Mouse (Mus musculus): ENCODE measurements around the gene Cdh12. TPM values are rescaled to one million over a fixed set of nuclear protein-coding genes. Genes with fewer than 3 reads are reported as not detected.

The Cdh12 gene
- total and polyA plus RNA-seq, 3 experiments: not detected

DNA sequence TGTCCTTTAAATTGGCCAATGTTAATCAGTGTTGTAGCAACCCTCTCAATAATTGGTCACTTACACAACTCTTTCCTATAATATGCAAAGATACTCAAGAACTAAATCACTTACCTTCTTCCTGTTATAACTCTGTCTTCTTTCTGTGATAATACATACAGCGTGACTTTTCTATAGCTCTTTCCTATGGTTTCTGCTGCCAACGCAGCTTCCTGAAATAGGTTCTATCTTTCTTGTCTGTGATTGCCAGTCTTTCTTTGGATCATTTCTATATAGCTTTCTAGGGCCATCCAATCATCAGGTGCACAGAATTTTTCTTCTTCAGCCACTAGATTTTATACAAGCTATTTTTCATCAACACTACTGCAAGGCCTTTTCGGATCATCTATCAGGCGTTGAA is 1106.9 kb downstream of the Cdh12 start:
- Histone ChIP-seq H3K9me3 (replicated peaks; ENCODE audit: insufficient read depth, low read length) (no peaks in the 10 kb centered on the region), H3K36me3 (ENCODE audit: control insufficient read depth in 1 of 2, insufficient read depth in 2 of 2, low read length in 2 of 2) (no peaks in the 10 kb centered on the region), H3K4me1 (ENCODE audit: control insufficient read depth in 1 of 2, insufficient read depth in 2 of 2, low read length in 2 of 2) (no peaks in the 10 kb centered on the region), H3K9ac (ENCODE audit: control insufficient read depth, low read depth, low read length, poor library complexity, severe bottlenecking) (no peak overlapping the region), H3K4me3 (ENCODE audit: control insufficient read depth in 1 of 2, insufficient read depth in 1 of 2, low read depth in 2 of 2, low read length in 2 of 2) (no peak overlapping the region), H3K27me3 (ENCODE audit: control insufficient read depth in 1 of 2, insufficient read depth in 2 of 2, low read length in 2 of 2) (no peaks in the 10 kb centered on the region), H3K27ac (ENCODE audit: control insufficient read depth, low read depth, low read length) (no peak overlapping the region), H3K79me2 (ENCODE audit: control insufficient read depth, insufficient read depth, low read length, poor library complexity) (no peaks in the 10 kb centered on the region)
- no peak for TF ChIP-seq GATA1 (IDR thresholded peaks at IDR 0.05; ENCODE audit: low read depth, low read length)
- TF ChIP-seq RCOR1 (IDR thresholded peaks at IDR 0.05; ENCODE audit: low read depth, low read length): no peak
- no peak for DNase-seq (ENCODE audit: low read depth, low spot score)

DNA sequence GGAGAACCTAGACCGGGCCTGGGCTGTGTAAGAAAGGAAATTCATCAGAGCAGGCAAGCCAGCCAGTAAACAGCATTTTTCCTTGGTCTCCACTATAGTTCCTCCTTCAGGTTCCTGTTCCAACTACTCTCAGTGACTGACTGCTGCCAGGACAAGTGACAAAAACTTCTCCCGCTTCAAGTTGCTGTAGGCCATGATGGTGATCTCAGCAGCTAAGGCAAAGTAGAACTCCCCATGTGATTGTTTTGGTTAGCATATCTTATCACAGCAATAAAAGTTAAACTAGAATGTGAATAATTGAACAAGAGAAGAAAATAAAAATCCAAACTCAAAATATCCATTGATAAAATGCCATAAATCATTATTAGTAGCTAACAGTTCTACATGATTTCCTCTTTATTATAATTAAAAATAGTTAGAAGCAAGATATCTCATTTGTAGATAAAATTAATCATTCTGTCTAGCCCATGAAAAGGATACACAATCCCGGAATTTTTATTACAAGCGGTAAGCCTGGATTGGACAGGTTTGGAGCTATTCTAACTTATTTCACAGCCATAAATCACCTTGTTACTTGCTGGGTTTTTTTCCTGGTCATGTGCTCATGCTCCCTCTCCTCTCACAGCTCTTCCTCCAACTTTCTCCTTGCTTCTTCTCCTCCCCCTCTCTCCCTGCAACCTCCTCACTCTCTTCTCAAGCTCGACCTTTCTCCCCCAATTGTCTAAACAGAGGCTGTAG is 1117.4 kb downstream of the Cdh12 start:
- Histone ChIP-seq H3K4me3 (ENCODE audit: control insufficient read depth in 1 of 2, insufficient read depth in 1 of 2, low read depth in 2 of 2, low read length in 2 of 2) (no peak overlapping the region), H3K79me2 (ENCODE audit: control insufficient read depth, insufficient read depth, low read length, poor library complexity) (no peaks in the 10 kb centered on the region), H3K9ac (ENCODE audit: control insufficient read depth, low read depth, low read length, poor library complexity, severe bottlenecking) (no peak overlapping the region), H3K27me3 (ENCODE audit: control insufficient read depth in 1 of 2, insufficient read depth in 2 of 2, low read length in 2 of 2) (no peaks in the 10 kb centered on the region), H3K36me3 (ENCODE audit: control insufficient read depth in 1 of 2, insufficient read depth in 2 of 2, low read length in 2 of 2) (no peaks in the 10 kb centered on the region), H3K4me1 (ENCODE audit: control insufficient read depth in 1 of 2, insufficient read depth in 2 of 2, low read length in 2 of 2) (no peaks in the 10 kb centered on the region; a peak in 1 of 4 replicates), H3K9me3 (replicated peaks; ENCODE audit: insufficient read depth, low read length) (no peaks in the 10 kb centered on the region), H3K27ac (ENCODE audit: control insufficient read depth, low read depth, low read length) (no peak overlapping the region)
- no peak for DNase-seq (ENCODE audit: low read depth, low spot score)
- TF ChIP-seq RAD21 (IDR thresholded peaks at IDR 0.05; ENCODE audit: low read depth, low read length) (no peak), MAX (IDR thresholded peaks at IDR 0.05; ENCODE audit: low read length) (no peak), MAZ (IDR thresholded peaks at IDR 0.05; ENCODE audit: low read depth, low read length) (no peak), MYB (IDR thresholded peaks at IDR 0.05; ENCODE audit: low read depth, low read length) (no peak), ELF1 (IDR thresholded peaks at IDR 0.05; ENCODE audit: low read depth, low read length) (no peak), EP300 (IDR thresholded peaks at IDR 0.05; ENCODE audit: low read depth in 1 of 2, low read length in 2 of 2) (no peak), SIN3A (IDR thresholded peaks at IDR 0.05; ENCODE audit: low read length) (no peak), GATA1 (IDR thresholded peaks at IDR 0.05; ENCODE audit: low read depth, low read length) (no peak), MEF2A (IDR thresholded peaks at IDR 0.05; ENCODE audit: extremely low read depth, insufficient replicate concordance, low read depth, low read length, poor library complexity, severe bottlenecking) (no peak), MAFK (IDR thresholded peaks at IDR 0.05; ENCODE audit: borderline replicate concordance, low read depth, low read length) (no peak), RCOR1 (IDR thresholded peaks at IDR 0.05; ENCODE audit: low read depth, low read length) (no peak), ZKSCAN1 (IDR thresholded peaks at IDR 0.05; ENCODE audit: low read depth, low read length) (no peak), SMC3 (IDR thresholded peaks at IDR 0.05; ENCODE audit: low read depth, low read length) (no peak), ETS1 (IDR thresholded peaks at IDR 0.05; ENCODE audit: low read depth, low read length) (no peak), TAL1 (IDR thresholded peaks at IDR 0.05; ENCODE audit: low read length) (no peak), KAT2A (conservative IDR thresholded peaks at IDR 0.05; ENCODE audit: low read depth, low read length) (no peak), ZNF384 (IDR thresholded peaks at IDR 0.05; ENCODE audit: low read depth, low read length) (no peak)

Measured in MEL (cell line).